In the genomic region with DNA sequence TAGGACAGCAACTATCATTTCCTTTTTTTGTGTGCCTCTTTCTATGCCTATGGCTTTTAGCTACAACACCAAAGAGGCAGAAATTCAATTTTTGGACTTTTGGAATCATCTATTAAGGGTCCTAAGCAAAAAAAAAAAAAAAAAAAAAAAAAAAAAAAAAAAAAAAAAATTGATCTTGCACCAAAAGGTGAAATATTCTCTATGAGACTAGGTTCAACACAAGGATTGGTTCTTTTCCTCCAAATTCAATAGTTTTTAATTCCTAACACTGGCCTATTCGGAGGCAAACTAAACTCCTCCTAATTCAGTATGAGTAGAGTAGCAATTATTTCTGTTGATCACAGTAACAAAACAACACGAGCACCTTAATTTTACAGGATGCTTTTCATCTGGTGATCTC, we compare ENCODE assay signal across 26 mouse cellular contexts. TPM values are rescaled to one million over a fixed set of nuclear protein-coding genes. Genes with fewer than 3 reads are reported as not detected.
DNase-seq lines count a peak whose midpoint lies in the region; ATAC-seq and TF ChIP-seq lines count a peak whose summit lies in the region.
"Had no signal": no experiment of that assay in that cellular context is flagged by ENCODE, and none has a peak within 500 bp of the region (broad histone marks: within the 10 kb centered on the region; RNA-seq: fewer than 3 reads in every experiment).

No protein-coding gene starts in this region.

- no peak overlapping the region for H3K4me3 ChIP-seq in liver, embryonic 12.5 days
- no peak overlapping the region for H3K4me3 ChIP-seq in liver, embryonic 14.5 days (ENCODE audit: insufficient read depth in 1 of 2, low read depth in 2 of 2, low read length in 2 of 2)
- no peak overlapping the region for H3K4me3 ChIP-seq in liver, postnatal 0 days (ENCODE audit: low read depth, low read length)
- no peak overlapping the region for H3K4me3 ChIP-seq in liver, embryonic 16.5 days (ENCODE audit: low read depth, low read length)
- H3K4me3 ChIP-seq: embryonic facial prominence, embryonic 13.5 days; embryonic facial prominence, embryonic 15.5 days; forebrain, embryonic 10.5 days; forebrain, embryonic 12.5 days had no signal

- peaks cover 45% of the 10 kb centered on the region for H3K4me1 ChIP-seq in liver, embryonic 12.5 days
- H3K4me1 ChIP-seq in liver, embryonic 14.5 days (replicated peaks; ENCODE audit: control insufficient read depth in 2 of 2, insufficient read depth in 2 of 2, low read length in 1 of 2), result peaks cover 7 to 10% of the 10 kb centered on the region in 2 experiments
- peaks cover 10% of the 10 kb centered on the region for H3K4me1 ChIP-seq in liver, postnatal 0 days (ENCODE audit: insufficient read depth)
- H3K4me1 ChIP-seq in liver, embryonic 16.5 days (ENCODE audit: control insufficient read depth, low read depth, low read length), result peaks cover 23% of the 10 kb centered on the region

- peaks cover 49% of the 10 kb centered on the region for H3K36me3 ChIP-seq in liver, embryonic 12.5 days
- peaks cover 41% of the 10 kb centered on the region for H3K36me3 ChIP-seq in liver, embryonic 14.5 days (replicated peaks; ENCODE audit: control insufficient read depth, insufficient read depth, low read depth)
- peaks cover 35% of the 10 kb centered on the region for H3K36me3 ChIP-seq in liver, postnatal 0 days (replicated peaks; ENCODE audit: insufficient read depth, low read length)
- peaks cover 29% of the 10 kb centered on the region for H3K36me3 ChIP-seq in liver, embryonic 16.5 days (ENCODE audit: control insufficient read depth, insufficient read depth)

- DNase-seq in liver, result no peak
- no peak for DNase-seq in liver, embryonic 14.5 days (ENCODE audit: low read depth in 3 of 3, low spot score in 3 of 3)
- no peak for DNase-seq in liver, postnatal 0 days
- DNase-seq: adrenal gland, adult 2 months; adrenal gland, postnatal 10 days; adrenal gland, postnatal 25 days; B cell, adult 2 months; cerebellum, adult 11 months; cerebellum, adult 18-20 months; cerebellum, adult 8-10 months; cerebellum, adult 9-11 months; cerebellum, postnatal 14 days; cerebellum, postnatal 36 days; embryo, embryonic 11 days had no signal

- H3K27ac ChIP-seq in liver, embryonic 12.5 days, result no peak overlapping the region
- H3K27ac ChIP-seq in liver, embryonic 14.5 days, result no peak overlapping the region
- no peak overlapping the region for H3K27ac ChIP-seq in liver, postnatal 0 days (ENCODE audit: low read depth)
- no peak overlapping the region for H3K27ac ChIP-seq in liver, embryonic 16.5 days (ENCODE audit: low read length)
- H3K27ac ChIP-seq: embryonic facial prominence, embryonic 13.5 days; embryonic facial prominence, embryonic 15.5 days; forebrain, embryonic 10.5 days; forebrain, embryonic 12.5 days had no signal

- TF ChIP-seq CTCF in liver, embryonic 14.5 days (IDR thresholded peaks at IDR 0.05; ENCODE audit: low read depth), result no peak
- TF ChIP-seq CTCF in liver, postnatal 0 days (IDR thresholded peaks at IDR 0.05; ENCODE audit: low read depth), result no peak

- H3K9me3 ChIP-seq in liver, embryonic 12.5 days (replicated peaks), result no peaks in the 10 kb centered on the region
- no peaks in the 10 kb centered on the region for H3K9me3 ChIP-seq in liver, embryonic 14.5 days (ENCODE audit: control insufficient read depth, low read length)
- no peaks in the 10 kb centered on the region for H3K9me3 ChIP-seq in liver, postnatal 0 days (ENCODE audit: low read length)
- H3K9me3 ChIP-seq in liver, embryonic 16.5 days (replicated peaks; ENCODE audit: control insufficient read depth, low read length), result no peaks in the 10 kb centered on the region
- H3K9me3 ChIP-seq: embryonic facial prominence, embryonic 13.5 days; embryonic facial prominence, embryonic 15.5 days; forebrain, embryonic 10.5 days; forebrain, embryonic 12.5 days; G1E had no signal

- WGBS in liver, embryonic 12.5 days (ENCODE audit: insufficient replicate concordance), result 88% methylated on average over 2 of the region's 2 CpGs
- WGBS in liver, embryonic 14.5 days (ENCODE audit: insufficient replicate concordance), result 78% methylated on average over 2 of the region's 2 CpGs
- 93% methylated on average over 2 of the region's 2 CpGs for WGBS in liver, postnatal 0 days (ENCODE audit: insufficient replicate concordance)
- WGBS in liver, embryonic 16.5 days (ENCODE audit: insufficient replicate concordance), result 88% methylated on average over 2 of the region's 2 CpGs

- no peak for TF ChIP-seq EP300 in liver, embryonic 14.5 days (IDR thresholded peaks at IDR 0.05; ENCODE audit: low read depth)
- no peak for TF ChIP-seq EP300 in liver, postnatal 0 days (IDR thresholded peaks at IDR 0.05; ENCODE audit: low read depth)

- no peaks in the 10 kb centered on the region for H3K27me3 ChIP-seq in liver, embryonic 12.5 days (replicated peaks)
- H3K27me3 ChIP-seq in liver, embryonic 14.5 days (ENCODE audit: control insufficient read depth, insufficient read depth, low read length), result no peaks in the 10 kb centered on the region
- no peaks in the 10 kb centered on the region for H3K27me3 ChIP-seq in liver, postnatal 0 days (ENCODE audit: insufficient read depth, low read length)
- H3K27me3 ChIP-seq in liver, embryonic 16.5 days (ENCODE audit: control insufficient read depth, insufficient read depth, low read depth, low read length), result no peaks in the 10 kb centered on the region
- H3K27me3 ChIP-seq: embryonic facial prominence, embryonic 13.5 days; embryonic facial prominence, embryonic 15.5 days; forebrain, embryonic 12.5 days; Patski had no signal

- ATAC-seq in liver, embryonic 12.5 days, result no peak
- no peak for ATAC-seq in liver, embryonic 14.5 days (ENCODE audit: insufficient read depth)
- no peak for ATAC-seq in liver, postnatal 0 days
- ATAC-seq in liver, embryonic 16.5 days (ENCODE audit: low read depth), result no peak
- no peak for ATAC-seq in activated CD4-positive, CD25-positive, alpha-beta regulatory T cell, adult 4 months
- ATAC-seq: CD4-positive, CD25-positive, alpha-beta regulatory T cell, adult 4 months; forebrain, embryonic 14.5 days; forebrain, embryonic 16.5 days; Patski had no signal

- peak overlapping the region; percentile 8; the same call in 1 of the 2 replicates for H3K4me2 ChIP-seq in liver, embryonic 12.5 days
- H3K4me2 ChIP-seq in liver, embryonic 14.5 days (ENCODE audit: low read depth), result peak overlapping the region; percentile 28; the same call in 1 of the 2 replicates
- no peak overlapping the region for H3K4me2 ChIP-seq in liver, postnatal 0 days (ENCODE audit: low read depth, low read length)
- H3K4me2 ChIP-seq in liver, embryonic 16.5 days (ENCODE audit: low read depth, low read length), result 0 out of 2 replicates have a peak overlapping the region, but pooled peaks have one; percentile 13
- H3K4me2 ChIP-seq: embryonic facial prominence, embryonic 13.5 days; embryonic facial prominence, embryonic 15.5 days; forebrain, embryonic 12.5 days had no signal

- no peak overlapping the region for H3K9ac ChIP-seq in liver, embryonic 12.5 days
- H3K9ac ChIP-seq in liver, embryonic 14.5 days (replicated peaks), result no peak overlapping the region
- no peak overlapping the region for H3K9ac ChIP-seq in liver, postnatal 0 days (replicated peaks)
- no peak overlapping the region for H3K9ac ChIP-seq in liver, embryonic 16.5 days (ENCODE audit: low read depth, low read length)
- H3K9ac ChIP-seq: embryonic facial prominence, embryonic 13.5 days; embryonic facial prominence, embryonic 15.5 days; forebrain, embryonic 12.5 days had no signal

RNA-seq across cellular contexts. Expression of gene Zdhhc5, which starts 3.1 kb away (rescaled TPM):
- 28.1 and 29.3 TPM in 2 replicates for polyA plus RNA-seq in liver, embryonic 12.5 days (2016; fragmentation: Nextera tagmentation; extraction: Ambion mirVana)
- polyA plus RNA-seq in liver, embryonic 14.5 days (2012; rRNA removed), result 17.2 and 17.4 TPM in 2 replicates
- polyA plus RNA-seq in liver, embryonic 14.5 days (2014; fragmentation: Nextera tagmentation; extraction: Ambion mirVana), result 18.8 and 20.1 TPM in 2 replicates
- polyA plus RNA-seq in liver, postnatal 0 days (2015; fragmentation: Nextera tagmentation; extraction: Ambion mirVana), result 11.3 and 13.4 TPM in 2 replicates
- polyA plus RNA-seq in liver, embryonic 16.5 days (2015; fragmentation: Nextera tagmentation; extraction: Ambion mirVana), result 17.7 and 18.9 TPM in 2 replicates
- 10 to 100 TPM; 13.7 to 14.5 TPM for polyA plus RNA-seq in activated CD4-positive, CD25-positive, alpha-beta regulatory T cell, adult 4 months (2017; shearing (Covaris generic))

RNA-seq across cellular contexts. Expression of gene Clp1, which starts 15.3 kb away (rescaled TPM):
- polyA plus RNA-seq in liver, embryonic 12.5 days (2016; fragmentation: Nextera tagmentation; extraction: Ambion mirVana), result 57.2 and 59.8 TPM in 2 replicates
- 22.1 and 27.5 TPM in 2 replicates for polyA plus RNA-seq in liver, embryonic 14.5 days (2012; rRNA removed)
- 50.9 and 54.6 TPM in 2 replicates for polyA plus RNA-seq in liver, embryonic 14.5 days (2014; fragmentation: Nextera tagmentation; extraction: Ambion mirVana)
- 31.7 and 32.1 TPM in 2 replicates for polyA plus RNA-seq in liver, postnatal 0 days (2015; fragmentation: Nextera tagmentation; extraction: Ambion mirVana)
- 49.7 and 56.2 TPM in 2 replicates for polyA plus RNA-seq in liver, embryonic 16.5 days (2015; fragmentation: Nextera tagmentation; extraction: Ambion mirVana)
- 10 to 100 TPM; 47.4 to 47.7 TPM for polyA plus RNA-seq in activated CD4-positive, CD25-positive, alpha-beta regulatory T cell, adult 4 months (2017; shearing (Covaris generic))

RNA-seq across cellular contexts. Expression of gene Ypel4, which starts 22.0 kb away (rescaled TPM):
- 49.8 and 52.1 TPM in 2 replicates for polyA plus RNA-seq in liver, embryonic 12.5 days (2016; fragmentation: Nextera tagmentation; extraction: Ambion mirVana)
- polyA plus RNA-seq in liver, embryonic 14.5 days (2012; rRNA removed), result 122 and 145 TPM in 2 replicates
- polyA plus RNA-seq in liver, embryonic 14.5 days (2014; fragmentation: Nextera tagmentation; extraction: Ambion mirVana), result 53.4 and 58.1 TPM in 2 replicates
- polyA plus RNA-seq in liver, postnatal 0 days (2015; fragmentation: Nextera tagmentation; extraction: Ambion mirVana), result 18.4 and 20.9 TPM in 2 replicates
- polyA plus RNA-seq in liver, embryonic 16.5 days (2015; fragmentation: Nextera tagmentation; extraction: Ambion mirVana), result 69.6 and 79.1 TPM in 2 replicates
- polyA plus RNA-seq in activated CD4-positive, CD25-positive, alpha-beta regulatory T cell, adult 4 months (2017; shearing (Covaris generic)), result 1 to 10 TPM in 1 of 2 experiments, under 1 TPM in 1; 0.64 to 1.1 TPM

RNA-seq across cellular contexts. Expression of gene Gm19426, which starts 31.6 kb away (rescaled TPM):
- 3.8 and 3.9 TPM in 2 replicates for polyA plus RNA-seq in liver, embryonic 12.5 days (2016; fragmentation: Nextera tagmentation; extraction: Ambion mirVana)
- polyA plus RNA-seq in liver, embryonic 14.5 days (2012; rRNA removed), result 1.1 and 1.8 TPM in 2 replicates
- polyA plus RNA-seq in liver, embryonic 14.5 days (2014; fragmentation: Nextera tagmentation; extraction: Ambion mirVana), result 0.98 and 1.1 TPM in 2 replicates
- 1.2 and 1.3 TPM in 2 replicates for polyA plus RNA-seq in liver, postnatal 0 days (2015; fragmentation: Nextera tagmentation; extraction: Ambion mirVana)
- polyA plus RNA-seq in liver, embryonic 16.5 days (2015; fragmentation: Nextera tagmentation; extraction: Ambion mirVana), result 0.89 and 0.95 TPM in 2 replicates
- not detected for polyA plus RNA-seq in activated CD4-positive, CD25-positive, alpha-beta regulatory T cell, adult 4 months (2017; shearing (Covaris generic))
- polyA plus RNA-seq: CD4-positive, CD25-positive, alpha-beta regulatory T cell, adult 4 months; G1E had no signal

RNA-seq across cellular contexts. Expression of gene Tmx2, which starts 33.0 kb away (rescaled TPM):
- 86.3 and 88.8 TPM in 2 replicates for polyA plus RNA-seq in liver, embryonic 12.5 days (2016; fragmentation: Nextera tagmentation; extraction: Ambion mirVana)
- polyA plus RNA-seq in liver, embryonic 14.5 days (2012; rRNA removed), result 18.7 and 24.7 TPM in 2 replicates
- 66.3 and 70.9 TPM in 2 replicates for polyA plus RNA-seq in liver, embryonic 14.5 days (2014; fragmentation: Nextera tagmentation; extraction: Ambion mirVana)
- polyA plus RNA-seq in liver, postnatal 0 days (2015; fragmentation: Nextera tagmentation; extraction: Ambion mirVana), result 55.9 and 60.6 TPM in 2 replicates
- polyA plus RNA-seq in liver, embryonic 16.5 days (2015; fragmentation: Nextera tagmentation; extraction: Ambion mirVana), result 69.7 and 76.5 TPM in 2 replicates
- polyA plus RNA-seq in activated CD4-positive, CD25-positive, alpha-beta regulatory T cell, adult 4 months (2017; shearing (Covaris generic)), result 100 to 1,000 TPM; 108 to 124 TPM
